Mouse (Mus musculus) liver, postnatal 0 days (tissue): ENCODE results near the gene Herpud2. TPM values are rescaled to one million over a fixed set of nuclear protein-coding genes. Genes with fewer than 3 reads are reported as not detected.
A peak's percentile ranks its signal among the peaks of the same experiment; 100 is the strongest.

ENCODE experiments used
- ATAC-seq: fragments of 200-750 bp; cut with Nextera tagmentation; 2 replicates; pipeline ENCODE4 v1.8.0; 2017; ENCODE audit warnings: mild to moderate bottlenecking, moderate library complexity
- DNase-seq: peaks from one replicate; pipeline ENCODE4 v3.0.0-alpha.2; 2016
- H3K27ac ChIP-seq: fragments of 300-500 bp; sonication (generic); 2 replicates; pipeline ENCODE4 v1.5.1; 2014; ENCODE audit warnings: antibody characterized with exemption, moderate library complexity, mild to moderate bottlenecking, low read depth
- H3K27me3 ChIP-seq: fragments of 300-500 bp; sonication (generic); 2 replicates; pipeline ENCODE4 v1.6.1; 2014; ENCODE audit warnings: low read length, control low read depth, mixed read lengths; ENCODE audit not compliant: insufficient read depth
- H3K36me3 ChIP-seq: fragments of 300-500 bp; sonication (generic); replicated peaks from 2 replicates; pipeline ENCODE4 v1.6.1; 2014; ENCODE audit warnings: mild to moderate bottlenecking, control low read depth, low read length, moderate library complexity, mixed read lengths; ENCODE audit not compliant: insufficient read depth
- H3K4me1 ChIP-seq: fragments of 300-500 bp; sonication (generic); 2 replicates; pipeline ENCODE4 v1.6.1; 2014; ENCODE audit warnings: antibody characterized with exemption, mild to moderate bottlenecking, control low read depth; ENCODE audit not compliant: insufficient read depth
- H3K4me2 ChIP-seq: fragments of 300-500 bp; sonication (generic); 2 replicates; pipeline ENCODE4 v1.6.1; 2014; ENCODE audit warnings: low read depth, mild to moderate bottlenecking, low read length, moderate library complexity, mixed read lengths
- H3K4me3 ChIP-seq: fragments of 300-500 bp; sonication (generic); 2 replicates; pipeline ENCODE4 v1.5.1; 2014; ENCODE audit warnings: low read depth, low read length
- H3K9ac ChIP-seq: fragments of 300-500 bp; sonication (generic); replicated peaks from 2 replicates; pipeline ENCODE4 v1.6.1; 2014; ENCODE audit warnings: mild to moderate bottlenecking, moderate library complexity
- H3K9me3 ChIP-seq: fragments of 300-500 bp; sonication (generic); 2 replicates; pipeline ENCODE4 v1.6.1; 2016; ENCODE audit warnings: mild to moderate bottlenecking, control low read depth, low read length, mixed read lengths
- CTCF ChIP-seq: sonication (generic); IDR thresholded peaks from 2 replicates; pipeline ENCODE4 v1.5.1; 2016; ENCODE audit warnings: antibody characterized with exemption, low read depth
- EP300 ChIP-seq: IDR thresholded peaks from 2 replicates; pipeline ENCODE4 v1.6.1; 2016; ENCODE audit warnings: antibody characterized with exemption, low read depth, mild to moderate bottlenecking
- WGBS: fragments of 180-500 bp; shearing (Covaris S2); extraction: QIAGEN DNeasy Blood & Tissue Kit; methylation state at CpG from one replicate; pipeline ENCODE4 v1.1.7; 2014; ENCODE audit not compliant: insufficient replicate concordance; 5-methylcytosine and 5-hydroxymethylcytosine counted together
- polyA plus RNA-seq: library from polyadenylated mRNA; unstranded; fragments of >200 nt; fragmentation: Nextera tagmentation; extraction: Ambion mirVana; gene quantifications from 2 replicates; pipeline ENCODE4 v1.2.1, GENCODE M21; 2015

Gene Herpud2
- polyA plus RNA-seq, 1 experiment from 2014 or later = 12.7 TPM

GRCm38 (mm10) chr9:25174614-25175013 is 23.0 kb upstream of the Herpud2 start:
- Histone ChIP-seq H3K4me3 (no peak overlapping the region), H3K27ac (peak overlapping the region; percentile 19; the same call in 1 of the 2 replicates), H3K27me3 (no peaks in the 10 kb centered on the region), H3K36me3 (no peaks in the 10 kb centered on the region), H3K4me1 (peaks cover 17% of the 10 kb centered on the region), H3K4me2 (no peak overlapping the region), H3K9me3 (no peaks in the 10 kb centered on the region), H3K9ac (no peak overlapping the region)
- no peak for DNase-seq
- no peak for TF ChIP-seq CTCF
- TF ChIP-seq EP300 = no peak
- 67% methylated on average over 5 of the region's 5 CpGs for WGBS
- ATAC-seq = no peak

- H3K27ac ChIP-seq = peak overlapping the region; percentile 34; the same call in 1 of the 2 replicates
- 0 out of 2 replicates have a peak, but pooled peaks have one; percentile 25 for TF ChIP-seq EP300
- no peak for TF ChIP-seq CTCF
- no peaks in the 10 kb centered on the region for H3K9me3 ChIP-seq
- WGBS = 10% methylated on average over 4 of the region's 4 CpGs
- ATAC-seq (peak; percentile 89), DNase-seq (peak; percentile 49)
- no peak overlapping the region for H3K9ac ChIP-seq
- no peaks in the 10 kb centered on the region for H3K36me3 ChIP-seq
- H3K4me2 ChIP-seq = peak overlapping the region; percentile 11; the same call in 1 of the 2 replicates
- no peaks in the 10 kb centered on the region for H3K27me3 ChIP-seq
- no peak overlapping the region for H3K4me3 ChIP-seq
- peaks cover 17% of the 10 kb centered on the region for H3K4me1 ChIP-seq
Measured at GRCm38 (mm10) chr9:25173171-25173570, 21.6 kb upstream of the Herpud2 start.

GRCm38 (mm10) chr9:25169626-25170025 is 18.0 kb upstream of the Herpud2 start:
- Histone ChIP-seq H3K9me3 (no peaks in the 10 kb centered on the region), H3K27ac (no peak overlapping the region), H3K4me1 (peaks cover 15% of the 10 kb centered on the region), H3K4me2 (no peak overlapping the region), H3K36me3 (no peaks in the 10 kb centered on the region), H3K4me3 (no peak overlapping the region), H3K27me3 (no peaks in the 10 kb centered on the region), H3K9ac (no peak overlapping the region)
- no peak for TF ChIP-seq CTCF
- no peak for TF ChIP-seq EP300
- DNase-seq = no peak
- ATAC-seq = no peak

GRCm38 (mm10) chr9:25167458-25168084 is 16.0 kb upstream of the Herpud2 start:
- Histone ChIP-seq H3K36me3 (no peaks in the 10 kb centered on the region), H3K9ac (no peak overlapping the region), H3K4me2 (no peak overlapping the region), H3K4me1 (no peaks in the 10 kb centered on the region), H3K27ac (no peak overlapping the region), H3K4me3 (no peak overlapping the region), H3K27me3 (no peaks in the 10 kb centered on the region), H3K9me3 (no peaks in the 10 kb centered on the region)
- WGBS = 23% methylated on average over 6 of the region's 6 CpGs
- ATAC-seq = peak; percentile 79
- TF ChIP-seq CTCF = peak; percentile 93
- no peak for TF ChIP-seq EP300
- peak; percentile 83 for DNase-seq

- TF ChIP-seq CTCF (no peak), EP300 (no peak)
- Histone ChIP-seq H3K4me1 (no peaks in the 10 kb centered on the region), H3K4me2 (no peak overlapping the region), H3K27ac (no peak overlapping the region), H3K27me3 (no peaks in the 10 kb centered on the region), H3K9ac (no peak overlapping the region), H3K36me3 (no peaks in the 10 kb centered on the region), H3K9me3 (no peaks in the 10 kb centered on the region), H3K4me3 (no peak overlapping the region)
- WGBS = 46% methylated on average over 4 of the region's 4 CpGs
- no peak for DNase-seq
- no peak for ATAC-seq
Measured at GRCm38 (mm10) chr9:25158218-25158617, 6.6 kb upstream of the Herpud2 start.

- no peak for DNase-seq
- 5% methylated on average over 1 of the region's 1 CpGs for WGBS
- H3K4me1 ChIP-seq = 0 out of 2 replicates have a peak, but pooled peaks cover 5% of the 10 kb centered on the region
- H3K4me2 ChIP-seq = no peak overlapping the region
- no peaks in the 10 kb centered on the region for H3K9me3 ChIP-seq
- no peak overlapping the region for H3K27ac ChIP-seq
- H3K27me3 ChIP-seq = no peaks in the 10 kb centered on the region
- TF ChIP-seq CTCF (peak; percentile 59), EP300 (no peak)
- no peaks in the 10 kb centered on the region for H3K36me3 ChIP-seq
- no peak overlapping the region for H3K9ac ChIP-seq
- no peak overlapping the region for H3K4me3 ChIP-seq
- ATAC-seq = no peak
Measured at GRCm38 (mm10) chr9:25156377-25156776, 4.8 kb upstream of the Herpud2 start.
